Mouse (Mus musculus) heart, adult 2 months (tissue): ENCODE measurements at regions not wholly inside any gene's neighbourhood (a gene's known extent, or its start where the extent isn't known, plus 50 kb on each side); places are given as distances from the start of the nearest gene placed in this dataset.

ENCODE experiments used
- EP300 ChIP-seq: fragments of 200-500 bp; IDR thresholded peaks from 2 replicates; pipeline ENCODE4 v1.6.1; 2011; ENCODE audit warnings: low read depth, low read length, control low read depth; ENCODE audit not compliant: insufficient read depth
- POLR2A ChIP-seq: fragments of 200-500 bp; IDR thresholded peaks from 2 replicates; pipeline ENCODE4 v1.6.1; 2011; ENCODE audit warnings: mild to moderate bottlenecking, low read depth, low read length, control low read depth; ENCODE audit not compliant: insufficient read depth

DNA sequence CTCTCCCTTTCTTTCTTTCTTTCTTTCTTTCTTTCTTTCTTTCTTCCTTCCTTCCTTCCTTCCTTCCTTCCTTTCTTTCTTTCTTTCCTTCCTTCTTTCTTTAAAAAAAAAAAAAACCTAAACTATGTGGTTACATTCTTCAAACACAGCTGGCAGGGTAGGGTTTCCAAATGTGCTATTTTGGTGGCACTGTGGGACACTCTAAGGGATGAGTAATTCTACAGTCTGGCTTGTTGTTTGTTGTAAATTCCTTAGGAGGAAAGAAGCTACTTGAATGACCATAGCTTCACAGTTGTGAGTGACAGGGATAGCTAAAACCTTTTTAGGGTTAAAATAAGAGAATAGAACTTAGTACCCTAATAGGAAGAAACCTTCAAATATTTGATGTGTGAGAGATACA lies 342.4 kb downstream of the Osr1 start:
- no peak for TF ChIP-seq POLR2A
- no peak for TF ChIP-seq EP300
